Mouse (Mus musculus): ENCODE measurements around the gene Eif3b.

- TF ChIP-seq POLR2A (IDR thresholded peaks at IDR 0.05; ENCODE audit: low read depth, low read length) (no peak), CTCF (IDR thresholded peaks at IDR 0.05; ENCODE audit: extremely low read depth, insufficient read depth, insufficient read length, insufficient replicate concordance) (no peak)
Observed at GRCm38 (mm10) chr5:140446054-140446453, 26.9 kb downstream of the Eif3b start.

All from spleen, adult 2 months (tissue).